Mouse (Mus musculus) lung, postnatal 14 days (tissue): Measurements from ENCODE around the gene Ssh2.

Experiments used
- DNase-seq: peaks from one replicate; pipeline ENCODE4 v3.0.0; 2021

Gene Ssh2

GRCm38 (mm10) chr11:77494782-77495181, 278.7 kb downstream of the Ssh2 start:
- no peak for DNase-seq

- DNase-seq: no peak
These were observed 279.4 kb downstream of the Ssh2 start for GRCm38 (mm10) chr11:77495507-77495906.

- DNase-seq: peak; percentile 88
These were observed 281.3 kb downstream of the Ssh2 start for GRCm38 (mm10) chr11:77497341-77497756.

- DNase-seq: peak; percentile 57
These were observed 281.8 kb downstream of the Ssh2 start for GRCm38 (mm10) chr11:77497851-77498250.

GRCm38 (mm10) chr11:77498261-77499139, 282.4 kb downstream of the Ssh2 start:
- DNase-seq: no peak

- DNase-seq: no peak
These were observed 283.3 kb downstream of the Ssh2 start for GRCm38 (mm10) chr11:77499354-77499753.

- DNase-seq: no peak
These were observed 284.6 kb downstream of the Ssh2 start for GRCm38 (mm10) chr11:77500361-77501325.

- DNase-seq: peak; percentile 87
These were observed 285.3 kb downstream of the Ssh2 start for GRCm38 (mm10) chr11:77501392-77501791.

- DNase-seq: no peak
These were observed 285.9 kb downstream of the Ssh2 start for GRCm38 (mm10) chr11:77501971-77502370.

GRCm38 (mm10) chr11:77502481-77502880, 286.4 kb downstream of the Ssh2 start:
- DNase-seq: no peak

GRCm38 (mm10) chr11:77503511-77503910, 287.4 kb downstream of the Ssh2 start:
- DNase-seq: peak; percentile 46

- no peak for DNase-seq
These were observed 288.3 kb downstream of the Ssh2 start for GRCm38 (mm10) chr11:77504377-77504776.

- no peak for DNase-seq
These were observed 289.3 kb downstream of the Ssh2 start for GRCm38 (mm10) chr11:77505291-77505980.

GRCm38 (mm10) chr11:77506273-77506672, 290.2 kb downstream of the Ssh2 start:
- no peak for DNase-seq

- DNase-seq: no peak
These were observed 290.9 kb downstream of the Ssh2 start for GRCm38 (mm10) chr11:77506941-77507340.

GRCm38 (mm10) chr11:77507426-77507825, 291.3 kb downstream of the Ssh2 start:
- no peak for DNase-seq

GRCm38 (mm10) chr11:77508068-77509021, 292.3 kb downstream of the Ssh2 start:
- DNase-seq: peak; percentile 89
